Mouse (Mus musculus): ENCODE results near the gene Tbr1. TPM values are rescaled to one million over a fixed set of nuclear protein-coding genes. Genes with fewer than 3 reads are reported as not detected.

Gene Tbr1
- total RNA-seq (2021) = under 1 TPM in 1 of 2 experiments, not detected in 1; 0.11 TPM

- intact Hi-C loops (cut with DNase I) = no loop called here
- no peak for DNase-seq
Measured at GRCm38 (mm10) chr2:61802656-61803251, at the start of gene Tbr1. Gene Tbr1 (plus strand): TSS chr2:61802930.

DNA sequence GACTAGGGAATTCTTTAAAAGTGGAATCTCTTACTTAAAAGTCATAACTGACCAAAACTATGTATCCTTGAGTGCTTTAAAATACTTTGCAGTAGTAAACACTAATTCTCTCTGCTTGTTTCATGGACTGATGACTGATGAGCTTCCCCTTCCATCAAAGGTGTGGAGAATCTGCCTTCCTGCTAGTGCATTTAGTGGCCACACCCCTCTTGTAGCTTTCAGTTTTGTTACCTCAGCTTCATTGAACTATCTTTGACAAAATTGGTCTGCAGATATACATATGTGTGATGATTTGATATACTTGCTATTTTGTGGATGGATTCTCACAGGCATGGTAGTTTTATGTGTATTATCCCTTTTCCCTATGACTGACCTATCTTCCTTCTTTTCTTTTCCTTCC, 47.7 kb upstream of the Tbr1 start:
- no peak for DNase-seq
- intact Hi-C loops (cut with DNase I) = no loop called here

DNA sequence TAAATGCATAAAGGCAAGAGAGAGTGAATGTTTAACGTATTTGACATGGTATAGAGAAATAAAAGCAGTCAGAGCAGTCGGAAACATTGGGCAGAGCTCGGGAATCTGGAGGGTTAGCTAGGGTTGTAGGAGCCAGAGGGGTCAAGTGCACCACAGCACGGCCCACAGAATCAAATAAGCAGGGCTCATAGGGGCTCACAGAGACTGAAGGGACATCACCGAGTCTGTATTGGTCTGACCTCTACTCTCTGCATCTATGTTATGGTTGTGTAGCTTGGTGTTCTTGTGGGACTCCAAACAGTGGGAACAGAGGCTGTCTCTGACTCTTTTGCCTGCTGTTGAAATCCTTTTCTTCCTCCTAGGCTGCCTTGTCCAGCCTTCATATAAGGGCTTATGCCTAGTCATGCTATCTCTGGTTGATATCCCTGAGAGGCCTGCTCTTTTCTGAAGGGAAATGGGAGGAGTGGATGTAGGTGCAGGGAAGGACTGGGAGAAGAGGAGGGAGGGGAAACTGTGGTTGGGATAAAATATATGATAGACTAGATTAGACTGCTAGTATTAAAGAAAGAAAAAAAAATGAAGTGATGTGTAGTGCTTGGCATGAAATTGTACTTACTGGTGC, 43.4 kb upstream of the Tbr1 start:
- DNase-seq = no peak
- intact Hi-C loops (cut with DNase I) = no loop called here

- no peak for DNase-seq
- intact Hi-C loops (cut with DNase I) = no loop called here
Measured at GRCm38 (mm10) chr2:61760044-61760443, 42.7 kb upstream of the Tbr1 start.

DNA sequence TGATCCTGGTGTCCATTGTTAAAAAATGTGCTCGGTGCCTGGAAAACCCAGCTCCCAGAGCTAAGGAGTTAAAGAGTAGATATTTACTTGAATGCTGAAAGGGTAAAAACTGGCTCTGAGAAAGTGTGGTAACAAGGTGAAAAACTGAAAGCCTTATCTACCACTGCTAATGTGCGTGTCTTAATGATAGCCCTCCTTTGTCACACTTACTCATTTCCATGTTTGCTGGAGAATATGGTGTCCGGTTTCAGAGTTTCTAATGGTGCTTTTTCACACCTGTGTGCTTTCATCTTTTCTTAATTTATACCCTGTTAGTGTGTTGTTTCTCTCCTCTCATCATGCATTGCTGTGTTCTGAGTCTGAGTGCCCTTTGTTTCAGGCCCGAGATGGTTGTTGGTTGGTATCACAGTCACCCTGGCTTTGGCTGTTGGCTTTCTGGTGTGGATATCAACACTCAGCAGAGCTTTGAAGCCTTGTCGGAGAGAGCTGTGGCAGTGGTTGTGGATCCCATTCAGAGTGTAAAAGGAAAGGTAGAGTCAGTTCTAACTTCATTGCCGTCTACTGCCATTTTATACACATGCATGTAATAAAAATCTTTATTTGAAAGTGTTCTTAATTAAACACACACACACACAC, 38.1 kb upstream of the Tbr1 start:
- intact Hi-C loops (cut with DNase I) = no loop called here
- no peak for DNase-seq

- intact Hi-C loops (cut with DNase I) = no loop called here
Measured at GRCm38 (mm10) chr2:61765526-61765925, 37.2 kb upstream of the Tbr1 start.

DNA sequence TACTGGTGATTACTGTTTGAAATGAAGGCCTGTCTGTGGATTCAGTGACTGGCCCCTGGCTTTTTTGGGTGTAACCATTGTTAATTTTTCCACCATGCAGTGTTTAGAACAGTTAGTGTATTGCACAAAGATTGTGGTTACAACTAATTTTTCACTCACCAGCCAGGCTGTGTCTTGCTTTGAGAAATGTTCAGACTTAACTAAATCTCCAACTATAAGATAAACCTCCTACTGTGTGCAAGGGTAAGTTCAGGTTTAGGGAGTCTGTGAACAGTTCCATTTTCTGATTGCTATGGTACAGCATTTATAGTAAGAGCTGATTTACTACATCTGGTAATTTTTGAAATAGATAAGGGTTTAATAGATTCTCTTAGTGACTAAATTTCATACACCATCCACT, 21.9 kb upstream of the Tbr1 start:
- intact Hi-C loops (cut with DNase I) = no loop called here
- DNase-seq = no peak

More at GRCm38 (mm10) chr2:61765526-61765925, 37.2 kb upstream of the Tbr1 start:
- DNase-seq = no peak

GRCm38 (mm10) chr2:61794960-61795359, 7.8 kb upstream of the Tbr1 start:
- no peak for DNase-seq
- intact Hi-C loops (cut with DNase I) = no loop called here

DNA sequence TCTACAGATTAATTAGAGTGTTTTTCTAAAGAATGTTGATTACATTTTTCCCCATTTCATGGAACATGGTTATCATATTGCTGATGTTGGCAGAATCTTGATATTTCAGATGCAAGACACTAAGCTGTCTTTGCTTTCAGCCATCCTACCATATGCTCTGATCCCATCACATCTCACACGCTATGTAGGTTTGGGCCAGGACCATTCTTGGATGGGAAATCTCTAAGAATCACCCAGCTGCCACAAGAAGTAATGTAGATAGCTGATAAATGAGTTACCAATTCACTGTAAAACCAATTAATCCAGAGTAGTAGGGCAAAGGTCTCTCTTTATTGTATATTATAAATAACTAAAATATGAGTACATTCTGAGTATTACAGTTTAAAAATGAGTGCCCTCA, 4.7 kb upstream of the Tbr1 start:
- intact Hi-C loops (cut with DNase I) = no loop called here

DNA sequence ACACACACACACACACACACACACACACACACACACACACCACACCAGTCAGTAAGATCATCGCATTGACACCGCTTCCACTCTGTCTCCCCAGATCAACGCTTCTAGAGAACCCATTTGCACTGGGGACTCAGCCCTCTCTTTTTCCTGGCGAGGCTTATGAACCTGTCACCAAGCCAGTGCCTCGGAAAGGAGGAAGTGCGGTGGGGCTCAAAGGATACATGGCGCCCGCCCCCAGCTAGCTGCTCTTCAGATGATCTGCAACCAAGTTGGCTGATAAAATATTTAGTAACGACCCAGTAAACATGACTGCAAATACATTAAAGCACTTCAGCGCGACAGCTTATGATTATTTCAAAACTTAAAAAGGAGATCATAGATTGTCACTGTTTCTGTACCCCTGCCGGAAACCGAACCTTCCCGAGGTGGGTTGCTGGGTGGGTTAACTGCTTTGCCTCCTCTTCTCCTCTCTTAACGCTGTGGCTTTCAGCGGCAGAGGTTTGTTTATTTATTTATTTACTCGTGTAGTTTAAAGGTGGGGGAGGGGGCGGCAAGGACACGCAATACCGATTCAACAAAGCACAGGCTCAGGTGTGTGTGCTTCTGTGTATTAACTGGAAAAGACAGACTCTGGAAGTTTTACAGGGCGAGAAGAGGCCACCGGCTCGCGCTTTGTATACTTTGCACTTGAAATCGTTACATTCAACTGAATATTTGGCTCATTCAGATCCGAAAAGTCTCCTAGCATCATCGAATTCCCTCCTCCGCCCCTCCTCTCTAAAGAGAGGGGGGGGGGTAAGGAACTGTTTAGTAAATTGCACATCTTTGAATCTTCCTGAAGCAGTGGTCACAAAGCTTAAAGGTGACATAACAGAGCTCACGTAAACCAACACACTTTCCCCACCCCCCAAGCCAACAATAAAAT, 975 bp downstream of the Tbr1 start:
- peak in 1 of 2 experiments; percentile 3 for DNase-seq
- intact Hi-C loops (cut with DNase I) = no loop called here

More for the DNA sequence above, 4.7 kb upstream of the Tbr1 start:
- DNase-seq = no peak

- intact Hi-C loops (cut with DNase I) = no loop called here
- peak in 1 of 2 experiments; percentile 9 for DNase-seq
Measured at GRCm38 (mm10) chr2:61804382-61804840, 1.7 kb downstream of the Tbr1 start.

GRCm38 (mm10) chr2:61804841-61805540, 2.3 kb downstream of the Tbr1 start:
- DNase-seq = peak; percentile 3 to 12
- intact Hi-C loops (cut with DNase I) = no loop called here

- peak; percentile 14 to 29 for DNase-seq
- intact Hi-C loops (cut with DNase I) = no loop called here
Measured at GRCm38 (mm10) chr2:61805541-61806345, 3.0 kb downstream of the Tbr1 start.

- intact Hi-C loops (cut with DNase I) = no loop called here
- DNase-seq = no peak
Measured at GRCm38 (mm10) chr2:61806346-61806825, 3.7 kb downstream of the Tbr1 start.

DNA sequence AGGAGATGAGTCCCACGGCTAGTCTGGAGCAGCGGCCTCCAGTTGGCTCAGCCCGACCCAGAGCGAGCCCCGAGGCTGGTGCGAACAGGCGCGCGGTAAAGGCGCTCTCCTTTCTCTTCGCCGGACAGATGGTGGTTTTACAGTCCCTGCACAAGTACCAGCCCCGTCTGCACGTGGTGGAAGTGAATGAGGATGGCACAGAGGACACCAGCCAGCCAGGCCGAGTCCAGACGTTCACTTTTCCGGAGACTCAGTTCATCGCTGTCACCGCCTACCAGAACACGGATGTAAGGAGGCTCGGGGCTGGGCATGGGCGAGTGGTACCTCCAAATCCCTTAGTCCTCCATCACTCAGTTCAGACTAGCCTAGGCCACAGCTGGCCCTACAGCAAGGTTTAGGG, 4.4 kb downstream of the Tbr1 start:
- intact Hi-C loops (cut with DNase I) = no loop called here
- peak; percentile 9 to 32 for DNase-seq

DNA sequence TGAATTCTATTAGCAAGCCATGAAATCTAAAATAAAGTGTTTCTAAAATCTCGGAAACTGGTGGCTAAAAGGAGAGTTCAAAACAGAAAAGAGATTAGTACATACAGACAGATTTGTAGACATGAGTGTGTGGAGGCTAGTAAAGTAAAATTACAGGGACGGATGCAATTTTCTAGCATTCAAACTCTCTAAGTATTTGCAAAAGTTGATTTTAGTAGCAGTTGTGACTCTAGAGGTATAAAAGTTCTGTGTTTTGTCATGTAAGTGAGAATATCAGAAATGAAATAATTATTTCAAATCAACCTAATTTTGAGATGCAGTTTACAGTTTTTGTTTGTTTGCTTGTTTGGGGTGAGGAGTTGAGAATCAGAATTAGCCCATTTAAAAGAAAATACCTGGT, 5.1 kb downstream of the Tbr1 start:
- intact Hi-C loops (cut with DNase I) = no loop called here

DNA sequence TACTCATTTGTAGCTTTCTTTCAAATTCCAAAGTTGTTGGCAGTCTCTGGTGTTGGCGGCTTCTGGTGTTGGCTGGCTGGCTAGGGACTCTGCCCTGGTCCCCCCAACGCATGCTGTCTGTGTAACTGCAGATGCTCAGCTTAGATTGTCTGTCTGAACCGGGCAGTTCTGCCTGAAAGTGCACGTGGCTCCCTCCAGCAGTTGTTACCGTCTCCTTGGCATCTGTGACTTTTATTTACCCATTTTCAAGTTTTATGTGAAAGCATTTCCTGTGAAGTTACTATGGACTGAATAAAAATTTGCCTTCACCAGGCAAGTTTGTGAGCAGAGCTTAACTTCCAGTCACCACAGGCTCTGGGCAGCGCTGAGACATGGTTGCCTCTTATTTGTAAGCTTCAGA, 6.0 kb downstream of the Tbr1 start:
- intact Hi-C loops (cut with DNase I) = no loop called here
- peak; percentile 4 to 13 for DNase-seq

More for the DNA sequence above, 5.1 kb downstream of the Tbr1 start:
- no peak for DNase-seq

DNA sequence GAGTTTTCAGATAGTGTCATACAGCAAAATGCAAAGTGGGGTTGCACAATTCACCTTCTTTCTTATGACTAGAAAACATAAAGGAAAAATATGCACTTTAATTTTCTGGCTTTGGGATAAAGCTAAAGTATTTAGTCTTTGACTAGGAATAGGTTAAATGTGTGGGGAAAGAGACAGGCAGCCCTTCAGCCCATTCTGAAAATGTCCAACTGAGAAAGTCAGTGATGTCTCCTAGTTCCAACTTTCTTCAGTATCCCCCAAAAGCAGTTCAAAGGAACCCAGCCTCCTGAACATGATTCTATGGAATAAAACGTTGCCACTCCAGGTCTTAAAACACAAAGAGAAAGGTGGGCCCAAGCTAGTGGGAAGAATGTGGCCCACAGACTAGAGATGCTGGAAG, 6.7 kb downstream of the Tbr1 start:
- no peak for DNase-seq
- intact Hi-C loops (cut with DNase I) = no loop called here

DNA sequence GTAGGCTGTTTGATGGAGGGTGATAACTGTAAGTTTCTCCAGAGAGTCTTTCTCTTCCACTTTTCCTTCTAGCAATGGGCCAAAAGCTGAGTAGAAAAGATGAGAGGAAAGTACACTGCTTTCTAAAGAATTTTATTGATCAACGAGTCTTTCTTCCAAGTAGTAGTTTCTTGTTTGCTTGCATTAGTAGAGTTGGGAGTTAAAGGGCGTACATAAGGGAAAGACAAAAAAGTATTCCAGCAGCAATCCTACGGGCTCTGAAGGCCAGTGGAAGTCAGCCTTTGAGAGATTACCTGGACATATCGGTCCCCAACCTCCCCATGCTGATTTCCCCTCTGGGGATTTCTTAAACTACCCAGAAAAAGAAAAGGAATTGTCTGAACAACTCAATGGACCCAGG, 8.0 kb downstream of the Tbr1 start:
- intact Hi-C loops (cut with DNase I) = loop anchor here (5.0 kb wide), 2 partner anchors 98 to 153 kb away; partner anchors contain the start of gene Psmd14
- no peak for DNase-seq
